Mouse (Mus musculus) olfactory bulb, adult 2 months (tissue): ENCODE measurements at regions not wholly inside any gene's neighbourhood (a gene's known extent, or its start where the extent isn't known, plus 50 kb on each side); places are given as distances from the start of the nearest gene placed in this dataset.

Source experiments
- CTCF ChIP-seq: fragments of 200-500 bp; IDR thresholded peaks from 2 replicates; pipeline ENCODE4 v1.5.1; 2012; ENCODE audit warnings: low read depth, mild to moderate bottlenecking, low read length, moderate library complexity; ENCODE audit not compliant: insufficient read depth
- POLR2A ChIP-seq: fragments of 200-500 bp; IDR thresholded peaks from 2 replicates; pipeline ENCODE4 v1.6.1; 2012; ENCODE audit warnings: mild to moderate bottlenecking, low read depth, low read length, moderate library complexity; ENCODE audit not compliant: insufficient read depth

- TF ChIP-seq CTCF (no peak), POLR2A (no peak)
Observed at GRCm38 (mm10) chr9:117754651-117755050, 124.9 kb upstream of the Rbms3 start.
